Mouse (Mus musculus) hindbrain, embryonic 14.5 days (tissue): ENCODE measurements around the gene Zfp300. TPM values are rescaled to one million over a fixed set of nuclear protein-coding genes. Genes with fewer than 3 reads are reported as not detected.

Source experiments
- ATAC-seq: fragments of 200-750 bp; cut with Nextera tagmentation; 2 replicates; pipeline ENCODE4 v1.8.0; 2017; ENCODE audit warnings: moderate number of reproducible peaks, mild to moderate bottlenecking, moderate TSS enrichment, moderate library complexity; ENCODE audit not compliant: low FRiP score
- DNase-seq: peaks from one replicate; pipeline ENCODE4 v3.0.0-alpha.2; 2015; ENCODE audit warnings: low spot score
- H3K27ac ChIP-seq: fragments of 300-500 bp; sonication (generic); 2 replicates; pipeline ENCODE4 v1.5.1; 2014; ENCODE audit warnings: mild to moderate bottlenecking, moderate library complexity
- H3K27me3 ChIP-seq: fragments of 300-500 bp; sonication (generic); 2 replicates; pipeline ENCODE4 v1.6.1; 2014; ENCODE audit warnings: mild to moderate bottlenecking, low read length, mixed read lengths; ENCODE audit not compliant: control insufficient read depth, insufficient read depth
- H3K36me3 ChIP-seq: fragments of 300-500 bp; sonication (generic); replicated peaks from 2 replicates; pipeline ENCODE4 v1.6.1; 2014; ENCODE audit not compliant: control insufficient read depth, insufficient read depth
- H3K4me1 ChIP-seq: fragments of 300-500 bp; sonication (generic); replicated peaks from 2 replicates; pipeline ENCODE4 v1.6.1; 2014; ENCODE audit warnings: antibody characterized with exemption, low read length, mixed read lengths; ENCODE audit not compliant: control insufficient read depth, insufficient read depth
- H3K4me2 ChIP-seq: fragments of 300-500 bp; sonication (generic); replicated peaks from 2 replicates; pipeline ENCODE4 v1.6.1; 2014; ENCODE audit warnings: mild to moderate bottlenecking, moderate library complexity
- H3K4me3 ChIP-seq: fragments of 300-500 bp; sonication (generic); replicated peaks from 2 replicates; pipeline ENCODE4 v1.5.1; 2014; ENCODE audit warnings: mild to moderate bottlenecking, low read length
- H3K9ac ChIP-seq: fragments of 300-500 bp; sonication (generic); 2 replicates; pipeline ENCODE4 v1.6.1; 2014
- H3K9me3 ChIP-seq: fragments of 300-500 bp; sonication (generic); 2 replicates; pipeline ENCODE4 v1.6.1; 2016; ENCODE audit warnings: low read length; ENCODE audit not compliant: control insufficient read depth
- WGBS: fragments of 180-500 bp; shearing (Covaris S2); extraction: QIAGEN DNeasy Blood & Tissue Kit; methylation state at CpG from one replicate; pipeline ENCODE4 v1.1.7; 2014; 5-methylcytosine and 5-hydroxymethylcytosine counted together
- polyA plus RNA-seq: library from polyadenylated mRNA; unstranded; fragments of >200 nt; fragmentation: Nextera tagmentation; extraction: Ambion mirVana; gene quantifications from 2 replicates; pipeline ENCODE4 v1.2.1, GENCODE M21; 2014

Gene Zfp300
- 4.8 and 5.1 TPM in 2 replicates for polyA plus RNA-seq

GRCm38 (mm10) chrX:21088983-21089866 lies at the start of gene Zfp300:
Gene Zfp300, minus strand, starts transcription at chrX:21089527.
- peak; percentile 94 for ATAC-seq

GRCm38 (mm10) chrX:21115520-21115919 lies 26.2 kb upstream of the Zfp300 start, which contains the start of gene Ssxa1:
Gene Ssxa1, plus strand, starts transcription at chrX:21115820.
- Histone ChIP-seq H3K4me3 (no peak within 1 kb of the TSS), H3K4me2 (no peak within 1 kb of the TSS), H3K27ac (no peak within 1 kb of the TSS), H3K9me3 (no peaks in the 10 kb centered on the region), H3K9ac (no peak within 1 kb of the TSS), H3K27me3 (no peaks in the 10 kb centered on the region), H3K36me3 (no peaks in the 10 kb centered on the region), H3K4me1 (no peaks in the 10 kb centered on the region)
- DNase-seq (no peak), ATAC-seq (no peak)
- WGBS = 84% methylated on average over 4 of the region's 4 CpGs

More at GRCm38 (mm10) chrX:21088983-21089866, at the start of gene Zfp300:
- DNase-seq = peak; percentile 76
- H3K4me2 ChIP-seq = peak within 1 kb of the TSS; percentile 56
- H3K27me3 ChIP-seq = no peaks in the 10 kb centered on the region
- H3K9ac ChIP-seq = peak within 1 kb of the TSS; percentile 52
- 22% methylated on average over 27 of the region's 27 CpGs for WGBS
- peak within 1 kb of the TSS; percentile 86 for H3K27ac ChIP-seq
- peak within 1 kb of the TSS; percentile 41 for H3K4me3 ChIP-seq
- no peaks in the 10 kb centered on the region for H3K9me3 ChIP-seq
- no peaks in the 10 kb centered on the region for H3K36me3 ChIP-seq
- H3K4me1 ChIP-seq = no peaks in the 10 kb centered on the region

- 47% methylated on average over 7 of the region's 7 CpGs for WGBS
- peak overlapping the region; percentile 86 for H3K27ac ChIP-seq
- no peak for DNase-seq
- H3K4me1 ChIP-seq = no peaks in the 10 kb centered on the region
- H3K27me3 ChIP-seq = no peaks in the 10 kb centered on the region
- H3K4me2 ChIP-seq = peak overlapping the region; percentile 56
- no peaks in the 10 kb centered on the region for H3K36me3 ChIP-seq
- no peaks in the 10 kb centered on the region for H3K9me3 ChIP-seq
- ATAC-seq = peak; percentile 59; the same call in 1 of the 2 replicates
- H3K4me3 ChIP-seq = peak overlapping the region; percentile 41
- peak overlapping the region; percentile 52 for H3K9ac ChIP-seq
Measured at GRCm38 (mm10) chrX:21089867-21090239, 526 bp upstream of the Zfp300 start.

GRCm38 (mm10) chrX:21088645-21088982 lies 713 bp downstream of the Zfp300 start:
- Histone ChIP-seq H3K9me3 (peaks cover 5% of the 10 kb centered on the region; the same call in 1 of the 2 replicates), H3K4me1 (no peaks in the 10 kb centered on the region), H3K27me3 (no peaks in the 10 kb centered on the region), H3K27ac (peak overlapping the region; percentile 86), H3K4me2 (peak overlapping the region; percentile 56), H3K4me3 (peak overlapping the region; percentile 41), H3K36me3 (no peaks in the 10 kb centered on the region; the same call in 1 of the 2 replicates), H3K9ac (peak overlapping the region; percentile 52)
- ATAC-seq = peak; percentile 50; the same call in 1 of the 2 replicates
- WGBS = 30% methylated on average over 6 of the region's 6 CpGs
- peak; percentile 23 for DNase-seq

- no peaks in the 10 kb centered on the region for H3K27me3 ChIP-seq
- ATAC-seq = no peak
Measured at GRCm38 (mm10) chrX:21068106-21068505, 21.2 kb downstream of the Zfp300 start, which contains the start of gene Spaca5. Gene Spaca5, plus strand, starts transcription at chrX:21068406.

GRCm38 (mm10) chrX:21062544-21062890 lies 26.8 kb downstream of the Zfp300 start:
- Histone ChIP-seq H3K27me3 (no peaks in the 10 kb centered on the region), H3K9ac (peak overlapping the region; percentile 39), H3K4me3 (peak overlapping the region; percentile 46), H3K4me1 (no peaks in the 10 kb centered on the region; the same call in 1 of the 2 replicates), H3K36me3 (no peaks in the 10 kb centered on the region), H3K4me2 (peak overlapping the region; percentile 42), H3K9me3 (no peaks in the 10 kb centered on the region), H3K27ac (peak overlapping the region; percentile 66)
- DNase-seq (no peak), ATAC-seq (peak; percentile 39; the same call in 1 of the 2 replicates)
- WGBS = 83% methylated on average over 3 of the region's 3 CpGs

More at GRCm38 (mm10) chrX:21068106-21068505, 21.2 kb downstream of the Zfp300 start, which contains the start of gene Spaca5:
- H3K4me2 ChIP-seq = no peak within 1 kb of the TSS
- no peak within 1 kb of the TSS for H3K27ac ChIP-seq
- no peak within 1 kb of the TSS for H3K4me3 ChIP-seq
- H3K9me3 ChIP-seq = no peaks in the 10 kb centered on the region
- no peaks in the 10 kb centered on the region for H3K4me1 ChIP-seq
- no peak for DNase-seq
- no peak within 1 kb of the TSS for H3K9ac ChIP-seq
- no peaks in the 10 kb centered on the region for H3K36me3 ChIP-seq

- Histone ChIP-seq H3K4me2 (peak within 1 kb of the TSS; percentile 53), H3K27me3 (no peaks in the 10 kb centered on the region), H3K4me1 (no peaks in the 10 kb centered on the region; the same call in 1 of the 2 replicates), H3K27ac (peak within 1 kb of the TSS; percentile 66), H3K9me3 (no peaks in the 10 kb centered on the region), H3K9ac (peak within 1 kb of the TSS; percentile 62), H3K36me3 (no peaks in the 10 kb centered on the region), H3K4me3 (peak within 1 kb of the TSS; percentile 46)
- DNase-seq (peak; percentile 83), ATAC-seq (peak; percentile 99)
- 20% methylated on average over 25 of the region's 25 CpGs for WGBS
Measured at GRCm38 (mm10) chrX:21061866-21062543, 27.3 kb downstream of the Zfp300 start, which contains the start of gene Zfp182. Gene Zfp182, minus strand, starts transcription at chrX:21062316.

GRCm38 (mm10) chrX:21061460-21061859 lies 27.9 kb downstream of the Zfp300 start:
- Histone ChIP-seq H3K9me3 (no peaks in the 10 kb centered on the region), H3K4me1 (no peaks in the 10 kb centered on the region; the same call in 1 of the 2 replicates), H3K36me3 (no peaks in the 10 kb centered on the region), H3K4me2 (peak overlapping the region; percentile 53), H3K27me3 (no peaks in the 10 kb centered on the region), H3K9ac (peak overlapping the region; percentile 62), H3K4me3 (peak overlapping the region; percentile 46), H3K27ac (peak overlapping the region; percentile 66)
- DNase-seq = no peak
- 25% methylated on average over 9 of the region's 9 CpGs for WGBS
- peak; percentile 54; the same call in 1 of the 2 replicates for ATAC-seq
